Mouse (Mus musculus) hindbrain, postnatal 0 days (tissue): ENCODE data around the gene Trim67. TPM values are rescaled to one million over a fixed set of nuclear protein-coding genes. Genes with fewer than 3 reads are reported as not detected.

Experiments used
- ATAC-seq: fragments of 200-750 bp; cut with Nextera tagmentation; 2 replicates; pipeline ENCODE4 v1.8.0; 2017; ENCODE audit warnings: mild to moderate bottlenecking, moderate TSS enrichment, moderate library complexity
- DNase-seq: peaks from one replicate; pipeline ENCODE4 v3.0.0-alpha.2; 2015; ENCODE audit warnings: low spot score
- H3K27ac ChIP-seq: fragments of 300-500 bp; sonication (generic); 2 replicates; pipeline ENCODE4 v1.5.1; 2014; ENCODE audit warnings: mild to moderate bottlenecking
- H3K27me3 ChIP-seq: fragments of 300-500 bp; sonication (generic); 2 replicates; pipeline ENCODE4 v1.6.1; 2014; ENCODE audit warnings: low read length, mixed read lengths; ENCODE audit not compliant: insufficient read depth
- H3K36me3 ChIP-seq: fragments of 300-500 bp; sonication (generic); 2 replicates; pipeline ENCODE4 v1.6.1; 2014; ENCODE audit warnings: low read length, mixed read lengths; ENCODE audit not compliant: insufficient read depth
- H3K4me1 ChIP-seq: fragments of 300-500 bp; sonication (generic); 2 replicates; pipeline ENCODE4 v1.6.1; 2014; ENCODE audit warnings: antibody characterized with exemption, low read length, mixed read lengths; ENCODE audit not compliant: insufficient read depth
- H3K4me2 ChIP-seq: fragments of 300-500 bp; sonication (generic); 2 replicates; pipeline ENCODE4 v1.6.1; 2014; ENCODE audit warnings: low read depth, mild to moderate bottlenecking, low read length, moderate library complexity, mixed read lengths
- H3K4me3 ChIP-seq: fragments of 300-500 bp; sonication (generic); 2 replicates; pipeline ENCODE4 v1.5.1; 2014; ENCODE audit warnings: low read length
- H3K9ac ChIP-seq: fragments of 300-500 bp; sonication (generic); replicated peaks from 2 replicates; pipeline ENCODE4 v1.6.1; 2014; ENCODE audit warnings: mild to moderate bottlenecking, low read length, moderate library complexity, mixed read lengths
- H3K9me3 ChIP-seq: fragments of 300-500 bp; sonication (generic); 2 replicates; pipeline ENCODE4 v1.6.1; 2016; ENCODE audit warnings: low read length, mixed read lengths
- CTCF ChIP-seq: IDR thresholded peaks from 2 replicates; pipeline ENCODE4 v1.5.1; 2016; ENCODE audit warnings: antibody characterized with exemption, control low read depth, low read depth
- WGBS: fragments of 180-500 bp; shearing (Covaris S2); extraction: QIAGEN DNeasy Blood & Tissue Kit; methylation state at CpG from one replicate; pipeline ENCODE4 v1.1.7; 2014; 5-methylcytosine and 5-hydroxymethylcytosine counted together
- polyA plus RNA-seq: library from polyadenylated mRNA; unstranded; fragments of >200 nt; fragmentation: Nextera tagmentation; extraction: Ambion mirVana; gene quantifications from 2 replicates; pipeline ENCODE4 v1.2.1, GENCODE M21; 2015
- total RNA-seq: library from RNA; depleted of rRNA; stranded (reverse); fragments of >200 nt; gene quantifications from 2 replicates; pipeline ENCODE4 v1.2.3, GENCODE M21; 2014

The Trim67 gene
- total and polyA plus RNA-seq, 2 experiments from 2014 or later, result 19.5 to 75.3 TPM

- no peaks in the 10 kb centered on the region for H3K27me3 ChIP-seq
- H3K9ac ChIP-seq, result no peak overlapping the region
- TF ChIP-seq CTCF, result no peak
- no peak for DNase-seq
- no peak overlapping the region for H3K27ac ChIP-seq
- no peaks in the 10 kb centered on the region for H3K4me1 ChIP-seq
- H3K36me3 ChIP-seq, result peaks cover 4% of the 10 kb centered on the region; the same call in 1 of the 2 replicates
- no peaks in the 10 kb centered on the region for H3K9me3 ChIP-seq
- no peak overlapping the region for H3K4me2 ChIP-seq
- H3K4me3 ChIP-seq, result no peak overlapping the region
- 70% methylated on average over 3 of the region's 3 CpGs for WGBS
- no peak for ATAC-seq
Observed at GRCm38 (mm10) chr8:124845131-124845530, 52.2 kb downstream of the Trim67 start.

GRCm38 (mm10) chr8:124845573-124845972 lies 52.7 kb downstream of the Trim67 start:
- no peaks in the 10 kb centered on the region for H3K27me3 ChIP-seq
- H3K9ac ChIP-seq, result no peak overlapping the region
- no peaks in the 10 kb centered on the region for H3K9me3 ChIP-seq
- no peak for ATAC-seq
- TF ChIP-seq CTCF, result no peak
- 91% methylated on average over 5 of the region's 5 CpGs for WGBS
- H3K4me1 ChIP-seq, result no peaks in the 10 kb centered on the region
- no peak overlapping the region for H3K27ac ChIP-seq
- no peaks in the 10 kb centered on the region; the same call in 1 of the 2 replicates for H3K36me3 ChIP-seq
- H3K4me2 ChIP-seq, result no peak overlapping the region
- no peak for DNase-seq
- no peak overlapping the region for H3K4me3 ChIP-seq

GRCm38 (mm10) chr8:124853511-124853910 lies 60.6 kb downstream of the Trim67 start:
- ATAC-seq (no peak), DNase-seq (no peak)
- Histone ChIP-seq H3K4me2 (no peak overlapping the region), H3K27ac (no peak overlapping the region), H3K27me3 (no peaks in the 10 kb centered on the region), H3K9me3 (peaks cover 9% of the 10 kb centered on the region; the same call in 1 of the 2 replicates), H3K4me1 (no peaks in the 10 kb centered on the region), H3K36me3 (peaks cover 21% of the 10 kb centered on the region), H3K9ac (no peak overlapping the region), H3K4me3 (no peak overlapping the region)
- whole genome bisulfite sequencing, result 100% methylated on average over 1 of the region's 1 CpGs
- TF ChIP-seq CTCF, result no peak

GRCm38 (mm10) chr8:124859466-124859865 lies 66.6 kb downstream of the Trim67 start:
- peaks cover 4% of the 10 kb centered on the region; the same call in 1 of the 2 replicates for H3K4me1 ChIP-seq
- no peak overlapping the region for H3K9ac ChIP-seq
- no peaks in the 10 kb centered on the region for H3K27me3 ChIP-seq
- DNase-seq, result no peak
- H3K9me3 ChIP-seq, result 0 out of 2 replicates have a peak, but pooled peaks cover 3% of the 10 kb centered on the region
- peak; percentile 39 for TF ChIP-seq CTCF
- H3K4me2 ChIP-seq, result no peak overlapping the region
- ATAC-seq, result no peak
- H3K27ac ChIP-seq, result no peak overlapping the region
- H3K4me3 ChIP-seq, result no peak overlapping the region
- H3K36me3 ChIP-seq, result peaks cover 37% of the 10 kb centered on the region

GRCm38 (mm10) chr8:124860188-124860587 lies 67.3 kb downstream of the Trim67 start:
- ATAC-seq (no peak), DNase-seq (no peak)
- no peak for TF ChIP-seq CTCF
- Histone ChIP-seq H3K4me2 (no peak overlapping the region), H3K36me3 (peaks cover 37% of the 10 kb centered on the region), H3K9ac (no peak overlapping the region), H3K4me3 (no peak overlapping the region), H3K9me3 (0 out of 2 replicates have a peak, but pooled peaks cover 3% of the 10 kb centered on the region), H3K27me3 (no peaks in the 10 kb centered on the region), H3K27ac (no peak overlapping the region), H3K4me1 (peaks cover 4% of the 10 kb centered on the region; the same call in 1 of the 2 replicates)
- WGBS, result 100% methylated on average over 3 of the region's 3 CpGs

- H3K9ac ChIP-seq, result peak within 1 kb of the TSS; percentile 78
- no peaks in the 10 kb centered on the region for H3K27me3 ChIP-seq
- no peaks in the 10 kb centered on the region for H3K9me3 ChIP-seq
- peak; percentile 96 for DNase-seq
- WGBS, result 1% methylated on average over 52 of the region's 55 CpGs
- TF ChIP-seq CTCF, result no peak
- peak within 1 kb of the TSS; percentile 73 for H3K4me3 ChIP-seq
- peaks cover 25% of the 10 kb centered on the region for H3K36me3 ChIP-seq
- peak; percentile 99 for ATAC-seq
- peak within 1 kb of the TSS; percentile 93 for H3K27ac ChIP-seq
- H3K4me1 ChIP-seq, result peaks cover 4% of the 10 kb centered on the region; the same call in 1 of the 2 replicates
- H3K4me2 ChIP-seq, result peak within 1 kb of the TSS; percentile 89
Observed at GRCm38 (mm10) chr8:124862321-124863162, 69.7 kb downstream of the Trim67 start, which contains the start of the genes Gnpat and 2810004N23Rik. Gnpat (plus strand) TSS chr8:124863033. 2810004N23Rik (minus strand) TSS chr8:124863120.
